Mouse (Mus musculus) erythroblast, embryonic 14.5 days (primary cell): Measurements from ENCODE around the gene Pigm.

Source experiments
- GATA1 ChIP-seq: IDR thresholded peaks from 2 replicates; pipeline ENCODE4 v1.6.1; 2012; ENCODE audit warnings: low read length, inconsistent platforms, mixed read lengths
- TAL1 ChIP-seq: IDR thresholded peaks from 3 replicates; pipeline ENCODE4 v1.6.1; 2012; ENCODE audit warnings: low read length, inconsistent platforms, mixed read lengths

GRCm38 (mm10) chr1:172396996-172397752, 20.8 kb downstream of the Pigm start:
- TF ChIP-seq GATA1 (no peak), TAL1 (no peak)
